Mouse (Mus musculus) kidney, adult 18-20 months (tissue): ENCODE measurements around the gene Pbx3.

Source experiments
- DNase-seq: peaks from one replicate; pipeline ENCODE4 v3.0.0; 2021

The Pbx3 gene

DNA sequence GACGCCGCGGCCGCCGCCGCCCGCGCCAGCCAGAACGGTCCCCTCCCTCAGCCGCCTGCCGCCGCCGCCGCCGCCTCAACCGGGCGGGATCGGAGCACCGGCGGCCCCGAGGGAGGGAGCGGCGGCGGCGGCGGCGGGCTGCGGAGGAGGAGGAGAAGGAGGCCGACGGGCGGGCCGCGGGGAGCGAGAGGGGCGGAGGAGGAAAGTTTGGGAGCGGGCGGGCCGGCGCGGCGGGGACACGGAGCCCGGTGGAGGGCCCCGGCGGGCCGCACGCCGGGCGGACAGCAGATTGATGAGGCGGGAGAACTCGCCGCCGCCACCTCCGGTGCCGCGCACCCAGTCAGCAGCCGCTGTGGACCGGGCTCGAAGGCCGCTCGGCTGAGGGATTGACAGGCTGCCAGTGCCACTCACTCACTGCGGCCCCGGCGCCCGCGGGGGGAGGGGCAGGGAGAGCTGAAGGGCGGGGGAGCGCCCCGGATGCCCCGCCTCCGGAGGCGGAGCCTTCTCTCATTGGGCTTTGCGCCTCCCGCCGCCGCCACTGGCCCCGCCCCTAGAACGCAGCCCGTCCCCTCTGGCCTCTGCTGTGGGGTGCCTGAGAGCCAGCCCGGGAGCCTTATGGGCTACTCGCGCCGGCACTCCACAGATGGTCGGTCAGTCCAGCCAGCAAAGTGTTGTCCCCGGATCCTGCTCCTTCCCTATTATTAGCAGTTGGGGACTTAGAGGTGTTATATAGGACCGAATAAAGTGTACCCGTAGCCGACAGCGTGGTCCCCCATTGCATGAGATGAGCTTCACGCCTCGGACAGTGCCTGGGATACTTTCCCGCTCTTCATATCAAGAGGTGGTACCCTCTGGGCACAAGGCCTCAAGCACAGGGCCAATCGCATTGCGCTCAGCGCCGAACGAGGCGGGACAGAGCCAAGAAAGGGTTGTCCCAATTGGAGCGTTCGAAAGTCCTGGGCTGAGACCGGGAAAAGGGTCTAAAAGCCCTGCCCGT, at the start of gene Pbx3:
Pbx3 (minus strand) TSS at position 838 of the 997 bp plus-strand sequence.
- DNase-seq, result peak; percentile 98

DNA sequence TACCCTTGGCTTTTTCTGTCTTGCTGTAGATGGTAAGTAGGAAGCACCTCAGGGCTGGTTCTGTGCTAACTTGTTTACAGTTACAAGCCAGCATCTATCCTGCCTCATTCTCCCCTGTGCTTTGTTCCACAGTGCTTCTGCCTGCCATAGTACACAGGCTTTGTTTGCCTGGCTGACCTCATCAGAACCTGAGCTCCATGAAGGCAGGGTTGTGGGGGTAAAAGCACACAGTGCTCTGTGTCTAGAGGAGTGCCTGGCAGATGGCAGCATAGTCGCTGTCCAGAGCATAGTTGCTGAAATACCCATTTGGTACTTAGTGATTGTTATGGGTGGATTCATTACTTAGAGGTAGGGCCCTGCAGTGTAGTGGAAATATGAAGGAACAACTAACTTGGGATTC, 47.3 kb upstream of the Pbx3 start:
- no peak for DNase-seq

DNA sequence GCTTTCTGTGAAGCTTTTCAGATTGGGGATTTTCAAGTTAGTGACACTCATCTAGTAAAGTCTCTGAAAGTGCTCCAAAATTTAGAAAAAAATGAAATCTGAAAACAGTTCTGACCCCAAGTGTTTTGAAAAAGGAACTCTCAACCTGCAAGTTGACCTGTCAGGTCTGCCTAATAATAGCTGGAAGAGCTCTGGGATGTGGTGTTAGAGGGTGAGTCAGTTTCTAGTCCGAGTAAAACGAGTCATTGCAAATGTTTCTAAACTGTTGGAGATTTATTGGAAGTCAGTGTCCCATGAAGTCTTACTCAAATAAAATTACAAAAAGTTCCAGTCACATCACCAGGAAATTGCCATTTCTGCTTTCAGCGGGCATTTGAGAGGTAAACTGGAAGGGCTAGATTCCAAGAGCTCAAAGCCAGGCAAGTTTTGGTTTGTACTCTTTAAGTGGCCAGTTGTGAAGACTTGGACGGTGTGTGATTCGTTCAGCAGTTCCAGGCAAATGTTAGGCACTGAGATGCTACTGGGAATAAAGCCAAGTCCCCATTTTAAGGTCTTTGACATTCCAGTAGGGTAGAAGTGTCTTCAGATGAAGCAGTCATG, 36.9 kb upstream of the Pbx3 start:
- no peak for DNase-seq

DNA sequence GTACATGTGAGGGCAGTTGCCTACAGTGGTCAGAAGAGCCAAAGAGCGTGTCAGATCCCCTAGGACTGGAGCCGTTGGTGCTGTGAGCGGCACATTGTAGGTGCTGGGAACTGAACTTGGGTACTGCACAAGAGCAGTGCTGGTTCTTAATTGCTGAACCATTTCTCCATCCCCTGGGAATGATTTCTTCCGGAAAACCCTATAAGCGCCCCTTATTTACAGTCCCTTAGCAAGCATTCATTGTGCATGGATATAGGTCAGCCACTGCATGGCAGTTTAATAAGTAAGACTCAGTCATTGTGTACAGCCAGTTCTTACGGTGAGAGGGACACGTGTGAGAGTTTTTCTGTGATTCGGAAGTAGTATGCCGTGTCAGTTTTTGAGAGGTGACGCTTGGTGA, 35.4 kb upstream of the Pbx3 start:
- no peak for DNase-seq

DNA sequence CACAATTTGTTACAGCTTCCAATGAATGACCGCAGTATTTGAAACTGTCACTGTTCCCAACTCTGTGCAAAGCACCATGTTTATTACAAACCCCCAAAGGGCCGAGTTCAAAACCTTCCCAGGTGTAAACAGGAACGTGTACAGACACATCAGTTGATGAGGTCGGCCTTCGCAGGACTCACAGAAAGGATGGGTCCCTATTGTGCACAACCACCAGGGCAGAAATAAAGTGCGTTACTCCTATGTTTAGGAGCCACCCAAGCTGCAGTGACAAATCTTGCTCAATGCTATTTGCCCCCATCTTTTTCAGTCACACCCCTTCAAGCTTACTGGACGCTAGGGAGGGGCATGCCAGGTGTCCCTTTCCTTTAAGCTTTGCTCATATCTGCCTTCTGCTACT, 34.7 kb upstream of the Pbx3 start:
- DNase-seq, result no peak

DNA sequence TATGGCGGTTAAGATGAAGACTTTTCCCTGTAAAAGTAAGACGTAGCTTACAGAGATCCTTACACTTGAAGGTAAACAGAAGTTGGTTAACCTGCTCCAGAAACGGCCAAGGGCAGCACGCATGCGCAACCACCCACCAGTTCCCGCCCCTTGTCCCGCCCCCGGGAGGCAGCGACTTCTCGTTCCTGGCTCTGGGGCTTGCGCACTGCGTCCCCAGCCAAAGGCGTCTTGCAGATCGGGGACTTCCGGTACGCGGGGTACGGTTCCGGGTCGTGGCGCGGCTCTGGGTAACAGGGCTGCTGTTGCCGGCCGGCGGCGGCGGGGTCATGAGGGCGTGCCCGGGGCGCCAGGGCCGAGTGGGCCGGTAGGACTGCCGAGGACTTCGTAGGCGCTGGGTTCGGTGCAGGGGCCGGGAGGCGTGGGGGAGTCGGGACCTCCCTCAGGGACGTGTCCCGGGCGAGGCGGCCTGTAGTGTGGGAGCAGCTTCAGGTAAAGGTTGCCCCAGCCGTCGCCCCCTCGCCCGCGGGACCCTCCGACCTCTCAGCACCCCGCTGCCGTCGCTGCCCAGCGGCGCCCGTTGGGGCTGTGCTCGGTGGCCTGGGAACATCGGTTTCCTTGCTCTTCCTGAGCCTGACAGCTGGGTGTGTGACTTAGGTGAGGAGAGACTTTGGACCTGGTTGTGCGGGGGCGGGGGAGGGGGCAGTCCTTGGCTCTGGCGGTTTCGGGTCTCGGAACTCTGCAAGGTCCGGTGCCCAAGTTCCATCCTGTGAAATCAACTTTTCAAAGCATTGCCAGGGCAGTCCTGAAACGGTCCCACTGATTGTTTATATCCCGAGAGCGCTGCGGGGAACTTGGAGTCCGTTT, 33.9 kb upstream of the Pbx3 start, which contains the start of gene Mapkap1:
Mapkap1 (plus strand) TSS at position 171 of the 864 bp plus-strand sequence.
- DNase-seq, result peak; percentile 97

DNA sequence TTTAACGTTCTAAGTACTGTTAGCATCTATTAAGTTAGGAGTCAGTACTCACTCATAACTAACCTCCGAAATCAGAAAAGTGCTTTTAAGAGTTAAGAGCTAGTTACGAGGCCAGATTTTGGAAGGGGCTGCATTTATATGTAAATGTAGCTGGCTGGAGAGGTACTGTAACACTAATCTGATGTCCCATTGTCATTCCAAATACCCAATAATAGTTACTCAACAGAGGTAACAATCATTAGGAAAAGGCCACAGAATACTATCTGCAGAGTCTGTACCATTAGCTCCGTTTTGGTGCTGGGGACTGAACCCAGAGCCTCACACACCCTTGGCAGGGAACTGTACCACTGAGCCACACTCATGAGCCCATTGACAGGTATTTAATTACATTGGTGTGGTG, 26.6 kb upstream of the Pbx3 start:
- DNase-seq, result no peak

DNA sequence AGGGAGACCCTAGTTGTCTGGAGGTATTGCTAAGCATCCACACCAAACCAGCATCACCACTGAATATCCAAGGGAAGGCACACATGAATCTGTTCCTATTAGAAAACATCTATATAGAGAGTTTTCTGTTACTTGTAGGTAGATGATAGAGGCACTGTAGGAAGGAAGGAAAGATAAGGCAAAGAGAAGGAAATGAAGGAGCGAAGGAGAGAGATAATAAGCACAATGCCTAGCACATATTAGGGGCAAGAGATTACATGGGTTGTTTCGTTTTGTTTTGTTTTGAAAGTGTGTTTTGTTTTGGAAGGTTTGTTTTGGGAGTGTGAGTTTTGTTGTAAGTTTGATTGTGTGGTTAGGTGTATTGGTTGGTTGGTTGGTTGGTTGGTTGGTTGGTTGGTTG, 6.0 kb upstream of the Pbx3 start:
- no peak for DNase-seq

DNA sequence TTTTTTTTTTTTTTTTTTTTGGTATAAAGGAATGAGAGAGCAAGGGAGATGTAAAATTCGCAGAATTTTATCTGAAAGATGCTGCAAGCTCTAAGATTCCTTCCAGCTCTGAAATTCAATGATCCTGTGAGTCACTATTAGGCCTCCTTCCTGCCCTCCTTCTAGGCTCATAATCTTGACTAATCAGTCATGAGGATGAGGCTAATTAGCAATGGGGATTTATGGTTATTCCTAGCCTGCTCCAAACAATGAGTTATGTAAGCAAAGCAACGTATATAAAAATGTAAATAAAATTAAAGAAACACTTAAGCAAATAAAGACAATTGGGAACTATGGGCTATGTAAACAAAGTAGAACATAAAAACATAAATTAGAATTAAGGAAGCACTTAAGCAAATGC, 1.4 kb upstream of the Pbx3 start:
- DNase-seq, result no peak

DNA sequence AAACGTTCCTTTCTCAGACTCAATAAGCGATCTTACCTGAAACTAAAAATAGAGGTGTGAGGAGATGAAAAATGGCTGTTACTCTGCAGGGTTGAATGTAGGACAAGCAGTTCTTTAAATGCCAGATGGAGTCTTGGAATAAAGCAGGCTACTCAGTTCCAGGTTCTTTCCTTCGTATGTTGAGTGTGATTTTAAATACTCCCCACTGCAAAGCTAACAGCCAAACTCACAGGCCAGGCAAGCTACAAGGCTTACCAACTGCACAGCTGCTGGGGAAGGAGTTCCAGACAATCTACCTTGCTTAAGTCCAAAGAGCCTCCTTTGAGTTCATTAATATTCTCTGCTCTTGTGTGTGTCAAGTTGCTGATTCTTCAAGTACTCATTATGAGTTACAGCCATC, 944 bp upstream of the Pbx3 start:
- no peak for DNase-seq

DNA sequence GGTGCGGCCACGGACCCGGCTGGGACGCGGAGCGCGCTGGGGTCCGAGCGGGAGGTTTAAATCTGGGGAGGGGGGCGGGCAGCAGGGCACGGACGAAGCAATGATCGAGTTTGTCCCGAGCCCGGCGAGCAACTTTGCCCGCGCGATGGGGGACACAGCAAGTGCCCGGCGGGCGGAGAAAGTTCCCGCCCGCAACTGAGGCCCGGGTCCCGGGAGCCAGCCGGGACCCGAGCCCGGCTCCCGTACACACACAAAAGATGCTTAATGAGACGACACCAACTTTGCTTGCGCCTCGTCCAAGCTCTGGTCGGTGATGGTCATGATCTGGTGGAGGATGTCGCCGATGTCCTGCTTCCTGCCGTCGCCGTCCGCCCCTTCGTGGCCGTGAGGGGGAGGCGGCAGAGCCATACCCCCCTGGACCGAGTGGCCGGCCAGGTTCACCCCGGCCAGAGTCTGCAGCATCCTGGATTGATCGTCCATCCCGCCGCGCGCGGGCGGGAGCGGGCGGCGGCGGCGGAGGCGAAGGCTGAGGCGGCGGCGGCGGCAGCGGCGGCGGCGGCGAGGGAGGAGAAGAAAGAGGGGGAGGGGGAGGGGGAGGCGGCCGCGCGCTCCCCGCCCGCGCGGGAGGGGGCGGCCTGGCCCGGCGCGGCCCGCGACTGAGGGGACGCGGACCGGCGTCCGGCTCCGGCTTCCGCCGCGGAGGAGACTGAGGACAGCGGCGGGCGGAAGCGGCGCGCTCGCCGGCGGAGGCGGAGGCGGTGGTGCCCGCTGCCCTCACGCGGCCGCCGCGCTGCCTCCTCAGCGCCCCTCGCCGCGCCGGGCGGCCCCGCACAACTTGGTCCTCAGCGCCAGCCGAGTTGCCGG, 1.3 kb downstream of the Pbx3 start:
- peak; percentile 63 for DNase-seq

DNA sequence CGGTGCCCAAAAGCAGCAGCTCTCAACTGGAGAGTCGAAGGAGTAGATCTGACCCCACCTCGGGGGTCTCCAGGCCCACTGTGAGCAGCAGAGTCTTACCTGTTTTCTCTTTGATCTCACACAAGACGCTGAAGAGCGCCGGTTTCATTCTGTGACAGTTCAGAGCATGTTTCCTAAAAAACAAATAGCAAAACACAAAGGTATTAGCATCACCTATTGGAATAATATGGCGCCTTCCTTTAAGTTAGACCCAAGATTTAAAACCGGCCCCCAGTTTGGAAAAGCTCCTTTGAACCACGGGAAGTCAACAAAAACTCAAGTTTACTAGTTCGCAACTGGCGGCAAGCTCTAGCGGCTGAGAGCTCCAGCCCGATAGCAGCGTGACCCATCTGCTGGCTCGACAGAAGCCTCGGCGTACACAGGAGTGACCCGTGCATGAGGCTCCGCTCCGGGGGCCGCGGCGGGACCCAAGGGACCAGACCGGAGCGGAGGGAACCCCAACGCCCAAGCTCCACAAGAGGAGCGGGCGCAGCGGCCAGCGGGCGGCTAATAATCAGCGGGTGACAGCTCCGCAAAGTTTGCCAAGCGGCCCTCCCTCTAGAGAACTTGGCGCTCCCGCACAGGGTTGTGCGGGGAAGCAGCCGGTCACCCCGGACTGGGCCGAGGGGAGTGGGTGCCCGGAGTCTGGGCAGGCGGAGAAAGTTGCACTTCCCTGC, 2.1 kb downstream of the Pbx3 start:
- peak; percentile 55 for DNase-seq

DNA sequence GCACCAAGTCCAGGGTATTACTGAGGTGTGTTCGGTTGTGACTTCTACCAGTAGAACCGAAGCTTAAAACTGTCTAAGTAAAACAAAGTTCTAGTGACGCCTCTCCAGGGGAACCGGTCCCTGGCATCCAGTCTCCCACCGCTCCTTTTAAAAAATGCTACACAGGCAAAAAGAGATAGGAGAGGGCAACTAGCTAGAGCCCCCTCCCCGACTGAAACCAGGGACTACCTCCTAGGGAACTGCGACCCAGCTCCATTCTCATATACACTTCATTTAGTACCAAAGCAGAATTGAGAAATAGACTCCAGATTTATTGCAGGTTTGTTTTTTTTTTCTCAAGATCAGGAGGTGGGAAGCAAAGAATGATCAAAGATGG, 2.6 kb downstream of the Pbx3 start:
- no peak for DNase-seq

DNA sequence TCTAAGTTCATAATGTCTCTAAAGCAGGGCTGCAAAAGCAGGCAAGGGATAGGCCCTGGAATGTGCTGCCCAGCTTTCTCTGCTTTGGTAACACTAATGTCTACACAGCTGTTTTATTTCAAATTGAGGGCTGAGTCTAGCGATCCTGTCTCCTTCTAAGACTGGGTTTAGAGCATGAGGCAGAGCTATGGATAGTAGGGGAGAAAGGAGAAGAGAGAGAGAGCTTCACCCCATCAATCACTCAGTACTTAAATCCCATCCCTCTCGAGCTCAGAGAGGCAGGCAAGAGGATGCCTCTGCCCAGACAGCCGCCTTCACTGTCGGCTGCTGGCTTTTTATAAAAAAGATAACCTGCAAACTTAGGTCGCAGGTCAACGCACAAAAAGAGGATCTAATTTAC, 4.5 kb downstream of the Pbx3 start:
- DNase-seq, result no peak

DNA sequence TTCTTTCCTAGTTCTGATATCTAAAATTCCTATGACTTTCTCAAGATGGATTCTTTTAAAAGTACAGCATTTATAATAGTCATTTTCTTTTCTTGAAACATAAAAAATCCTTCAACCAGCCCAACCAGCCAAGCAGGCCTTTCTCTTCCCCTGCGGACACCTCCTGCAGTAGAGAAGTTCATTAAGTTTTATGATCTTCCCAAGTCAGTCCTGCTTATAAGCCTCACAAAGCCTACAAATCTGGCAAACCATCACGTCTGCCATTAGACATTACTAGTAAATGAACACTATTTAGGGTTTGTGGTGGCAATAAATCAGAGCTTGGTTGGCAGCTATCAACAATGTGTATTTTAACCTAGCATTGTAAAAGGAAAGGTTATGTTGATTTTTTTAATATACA, 5.9 kb downstream of the Pbx3 start:
- no peak for DNase-seq

DNA sequence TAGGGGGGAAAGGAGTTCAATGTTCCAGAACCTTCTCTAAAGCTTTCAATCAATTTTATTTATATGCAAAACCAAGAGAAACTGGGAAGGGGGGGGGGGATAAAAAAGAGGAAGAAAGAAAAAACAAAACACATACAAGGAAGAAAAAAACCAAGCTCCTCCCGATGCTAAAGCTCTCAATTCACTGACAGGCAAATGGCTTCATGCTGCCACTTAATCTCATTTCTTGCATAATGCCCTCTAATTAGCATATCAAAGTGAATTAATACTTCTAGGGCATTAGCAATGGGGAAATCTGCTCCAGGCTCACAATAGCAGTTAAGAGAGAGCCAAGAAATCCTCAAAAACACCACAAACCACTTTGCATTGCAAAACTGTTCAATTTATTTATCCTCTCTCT, 9.3 kb downstream of the Pbx3 start:
- DNase-seq, result no peak

DNA sequence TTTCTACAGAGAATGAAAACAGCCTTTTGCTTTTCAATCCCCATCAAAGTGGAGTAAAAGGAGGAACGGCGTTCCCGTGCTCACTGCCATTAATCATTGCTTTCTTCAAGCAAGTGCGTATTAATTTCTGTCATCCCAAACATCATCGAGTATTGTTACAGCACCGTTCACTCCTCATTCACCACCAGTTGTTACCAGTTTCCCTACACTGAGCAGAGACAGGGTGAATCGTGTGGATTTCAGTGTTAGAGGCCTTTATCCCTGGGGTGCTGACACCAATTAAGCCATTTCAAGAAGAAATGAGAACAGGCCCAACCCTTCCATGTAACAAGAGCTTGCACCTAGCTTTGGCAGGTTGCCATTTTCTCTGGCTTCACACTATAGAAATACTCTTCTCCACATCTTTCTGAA, 17.1 kb downstream of the Pbx3 start:
- no peak for DNase-seq

DNA sequence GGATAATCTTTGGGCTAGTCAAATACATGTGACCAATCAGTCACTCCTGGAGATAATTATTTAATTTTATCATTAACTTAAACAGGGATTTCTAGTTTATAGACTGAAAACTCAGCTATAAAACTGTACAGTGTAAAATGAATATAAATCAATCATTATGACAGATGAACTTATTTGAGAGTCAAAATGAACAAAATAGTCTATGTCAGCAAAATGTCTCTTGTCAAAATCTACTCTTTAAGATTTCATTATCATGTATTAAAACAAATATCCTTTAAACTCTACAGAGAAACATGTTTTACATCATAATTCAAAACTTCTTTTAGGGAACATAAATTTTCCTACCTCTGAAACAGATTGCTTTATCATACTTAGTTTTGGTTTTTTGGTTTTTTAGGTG, 20.9 kb downstream of the Pbx3 start:
- no peak for DNase-seq

DNA sequence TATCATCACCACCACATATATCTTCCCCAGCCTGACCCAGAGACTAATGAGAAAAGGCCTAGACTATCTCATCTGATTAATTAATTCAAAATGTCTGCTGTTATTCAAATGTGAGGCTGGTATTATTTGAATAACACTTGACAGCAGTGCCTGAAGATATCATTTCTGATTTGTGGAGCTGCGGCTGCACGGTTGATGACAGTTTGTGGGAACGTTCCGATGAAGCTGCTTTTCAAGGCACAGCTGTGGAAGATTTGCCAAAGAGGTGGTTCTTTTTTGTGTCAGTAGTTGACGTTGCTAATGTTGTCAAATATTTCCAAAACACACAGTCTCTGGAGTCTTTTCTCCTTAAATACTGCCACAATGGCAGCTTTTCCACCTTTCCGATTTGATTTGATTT, 25.8 kb downstream of the Pbx3 start:
- no peak for DNase-seq

DNA sequence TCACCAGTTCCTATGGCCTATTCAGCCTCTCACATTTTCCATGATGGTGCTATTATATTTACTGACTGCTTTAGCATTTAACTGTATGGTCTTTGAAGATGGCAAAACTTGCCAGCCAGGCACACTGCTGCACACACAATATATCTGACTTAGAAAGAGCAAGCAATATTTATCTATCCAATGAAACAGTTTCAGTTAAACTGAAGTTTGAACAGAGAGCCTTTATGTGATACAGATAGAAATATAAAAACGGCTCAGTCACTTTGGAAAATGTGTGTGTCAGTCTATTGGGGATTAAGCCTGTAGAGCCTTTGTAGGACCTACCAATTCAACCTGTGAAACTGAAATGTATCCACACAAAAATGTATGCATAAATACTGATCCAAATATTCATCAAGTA, 74.3 kb downstream of the Pbx3 start:
- DNase-seq, result no peak

DNA sequence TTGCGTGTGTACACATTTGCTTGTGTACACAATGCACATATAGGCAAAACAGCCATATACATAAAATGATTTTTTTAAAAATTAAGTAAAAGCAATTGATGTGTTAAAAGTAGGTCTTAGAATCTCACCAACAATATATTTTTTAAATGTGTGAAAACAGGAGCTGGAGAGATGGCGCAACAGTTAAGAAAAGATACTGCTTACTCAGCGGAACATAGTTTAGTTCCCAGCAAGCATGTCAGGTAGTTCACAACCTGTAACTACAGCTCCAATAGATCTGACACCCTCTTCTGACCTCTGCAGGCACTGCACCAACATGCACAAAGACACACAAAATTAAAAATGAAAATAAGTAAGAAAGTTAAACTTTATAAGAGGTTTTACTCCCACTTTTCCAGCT, 74.7 kb downstream of the Pbx3 start:
- DNase-seq, result no peak

DNA sequence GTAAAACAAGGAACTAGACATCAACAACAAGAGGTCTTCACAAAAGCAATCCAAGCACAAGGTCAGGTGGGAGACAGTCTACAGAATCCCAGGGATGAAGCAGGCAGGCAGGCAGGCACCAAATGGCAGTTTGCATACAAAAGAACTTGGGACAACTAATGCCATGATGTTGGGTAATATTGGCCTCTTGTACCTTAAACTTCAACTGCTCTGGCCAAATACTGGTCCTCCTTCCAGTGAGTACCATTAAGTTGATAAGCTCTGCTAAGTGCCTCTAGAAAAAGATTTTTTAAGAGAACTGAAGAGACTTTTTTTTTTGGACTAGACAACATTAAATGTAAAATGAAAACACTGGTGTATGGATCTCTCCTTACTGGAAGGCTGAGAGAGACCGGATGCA, 83.2 kb downstream of the Pbx3 start:
- DNase-seq, result no peak
